Mouse (Mus musculus) spleen, adult 2 months (tissue): ENCODE results near the gene Slf2.
A peak's percentile ranks its signal among the peaks of the same experiment; 100 is the strongest.

Source experiments
- CTCF ChIP-seq: fragments of 200-500 bp; IDR thresholded peaks from 2 replicates; pipeline ENCODE4 v1.5.1; 2011; ENCODE audit warnings: mild to moderate bottlenecking, inconsistent platforms; ENCODE audit not compliant: insufficient read depth, insufficient read length, insufficient replicate concordance; ENCODE audit errors: extremely low read depth
- POLR2A ChIP-seq: fragments of 200-500 bp; IDR thresholded peaks from 2 replicates; pipeline ENCODE4 v1.6.1; 2011; ENCODE audit warnings: low read depth, low read length, inconsistent platforms

- TF ChIP-seq CTCF (peak; percentile 14; the same call in 1 of the 2 replicates), POLR2A (no peak)
These were observed 58.0 kb downstream of the Slf2 start, which contains the start of gene Sema4g for GRCm38 (mm10) chr19:44988831-44989566.
